ENCODE assay signal across 24 mouse cellular contexts in the genomic region with DNA sequence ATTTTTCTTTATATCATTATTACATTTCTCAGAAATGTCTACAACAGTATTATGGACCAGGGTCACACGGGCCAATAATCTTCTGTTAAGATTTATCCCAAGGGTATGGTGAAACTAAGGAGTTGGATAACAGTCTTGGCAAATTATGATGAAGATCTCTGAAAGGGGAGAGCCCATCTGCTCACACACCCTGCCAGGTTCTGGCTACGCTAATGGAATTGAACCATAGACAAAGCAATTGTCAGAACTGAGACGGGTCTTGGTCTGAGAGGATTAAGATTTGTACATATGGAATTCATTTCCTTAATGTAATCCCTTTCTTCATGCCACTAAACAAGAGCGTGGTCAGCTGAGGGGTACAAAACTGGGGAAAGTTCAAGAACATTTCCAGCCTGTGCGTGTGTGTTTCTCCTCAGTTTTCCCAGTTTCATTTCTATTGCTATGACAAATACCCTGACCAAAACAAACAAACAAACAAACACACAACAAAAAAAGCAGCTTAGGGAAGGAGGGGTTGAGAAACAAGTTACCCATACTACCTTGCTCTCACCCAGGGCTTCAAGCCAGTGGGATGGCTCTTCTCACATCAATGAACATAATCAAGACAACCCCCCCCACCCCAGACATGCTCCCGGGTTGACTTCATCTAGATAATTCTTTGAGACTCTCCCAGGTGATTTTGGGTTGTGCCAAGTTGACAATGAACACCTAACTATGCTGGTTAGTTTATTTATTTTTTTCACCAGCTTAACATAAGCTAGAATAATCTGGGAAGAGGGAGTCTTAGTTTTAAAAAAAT.
DNase-seq lines count a peak whose midpoint lies in the region; ATAC-seq lines count a peak whose summit lies in the region.
"Had no signal": no experiment of that assay in that cellular context is flagged by ENCODE, and none has a peak within 500 bp of the region (broad histone marks: within the 10 kb centered on the region; RNA-seq: fewer than 3 reads in every experiment).

No protein-coding gene starts in this region.

- peak; percentile 78 to 85 for DNase-seq in cerebellum, postnatal 10 days
- DNase-seq in cerebellum, postnatal 4 days (ENCODE audit: low spot score in 2 of 2): no peak
- peak; percentile 50 for DNase-seq in left cerebral cortex, postnatal 4 days
- no peak for DNase-seq in left cerebral cortex, adult 9 months (ENCODE audit: low spot score in 2 of 2)
- DNase-seq in 3T3-L1 (ENCODE audit: low read depth, low spot score): peak; percentile 20
- peak; percentile 76 for DNase-seq in embryonic facial prominence, embryonic 14.5 days (ENCODE audit: low spot score)
- no peak for DNase-seq in right cerebral cortex, postnatal 14 days
- DNase-seq: adrenal gland, adult 2 months; adrenal gland, postnatal 25 days; cerebellum, adult 11 months; cerebellum, adult 8-10 months; cerebellum, postnatal 36 days; forebrain, postnatal 0 days; gastrocnemius, postnatal 14 days; heart, adult 2 months; heart, postnatal 14 days had no signal

- H3K4me3 ChIP-seq in embryonic facial prominence, embryonic 14.5 days (ENCODE audit: low read depth, low read length): no peak overlapping the region
- H3K4me3 ChIP-seq: embryonic facial prominence, embryonic 12.5 days; forebrain, embryonic 12.5 days; heart, adult 2 months; heart, embryonic 15.5 days had no signal

- H3K9ac ChIP-seq in embryonic facial prominence, embryonic 14.5 days (ENCODE audit: low read depth, low read length): no peak overlapping the region
- H3K9ac ChIP-seq: embryonic facial prominence, embryonic 12.5 days; forebrain, embryonic 12.5 days; forebrain, postnatal 0 days; heart, embryonic 15.5 days; hindbrain, embryonic 14.5 days had no signal

- H3K9me3 ChIP-seq in embryonic facial prominence, embryonic 14.5 days (ENCODE audit: control insufficient read depth, low read length): peaks cover 11% of the 10 kb centered on the region
- H3K9me3 ChIP-seq: embryonic facial prominence, embryonic 12.5 days; forebrain, embryonic 12.5 days; heart, embryonic 15.5 days had no signal

- no peaks in the 10 kb centered on the region for H3K36me3 ChIP-seq in embryonic facial prominence, embryonic 14.5 days (ENCODE audit: control insufficient read depth, insufficient read depth, low read length)
- H3K36me3 ChIP-seq: embryonic facial prominence, embryonic 12.5 days; forebrain, embryonic 12.5 days; heart, embryonic 15.5 days had no signal

- H3K4me1 ChIP-seq in embryonic facial prominence, embryonic 14.5 days (ENCODE audit: control insufficient read depth, insufficient read depth, low read length): no peaks in the 10 kb centered on the region
- H3K4me1 ChIP-seq: embryonic facial prominence, embryonic 12.5 days had no signal

- no peak overlapping the region for H3K4me2 ChIP-seq in embryonic facial prominence, embryonic 14.5 days (ENCODE audit: low read depth, low read length)
- H3K4me2 ChIP-seq: embryonic facial prominence, embryonic 12.5 days; forebrain, embryonic 12.5 days; heart, embryonic 11.5 days; heart, embryonic 15.5 days; hindbrain, embryonic 14.5 days had no signal

- peak; percentile 35; the same call in 1 of the 2 replicates for ATAC-seq in embryonic facial prominence, embryonic 14.5 days (ENCODE audit: low read depth)
- ATAC-seq: activated CD4-positive, CD25-positive, alpha-beta regulatory T cell, adult 4 months; forebrain, postnatal 0 days; intestine, embryonic 16.5 days; Patski had no signal

- intact Hi-C loops in left cerebral cortex, postnatal 4 days (cut with DNase I): no loop called here

- peaks cover 4% of the 10 kb centered on the region; the same call in 1 of the 2 replicates for H3K27me3 ChIP-seq in embryonic facial prominence, embryonic 14.5 days (replicated peaks; ENCODE audit: control insufficient read depth, insufficient read depth, low read length)
- H3K27me3 ChIP-seq: embryonic facial prominence, embryonic 12.5 days; forebrain, embryonic 12.5 days; heart, embryonic 15.5 days; Patski had no signal

- 35% methylated on average over 6 of the region's 6 CpGs for WGBS in embryonic facial prominence, embryonic 14.5 days

- H3K27ac ChIP-seq in embryonic facial prominence, embryonic 14.5 days (replicated peaks; ENCODE audit: low read depth, low read length): no peak overlapping the region
- H3K27ac ChIP-seq: embryonic facial prominence, embryonic 12.5 days; forebrain, embryonic 12.5 days; heart, adult 2 months; heart, embryonic 15.5 days; hindbrain, embryonic 14.5 days had no signal

Comparison
In these comparisons a context has a peak if more than half of its experiments do, and no peak if none do; other contexts are left out.
1. DNase-seq: peak in cerebellum, postnatal 10 days (2 of 2), left cerebral cortex, postnatal 4 days (single experiment), 3T3-L1 (single experiment) and embryonic facial prominence, embryonic 14.5 days (single experiment); none in cerebellum, postnatal 4 days (0 of 2), left cerebral cortex, adult 9 months (0 of 2) and right cerebral cortex, postnatal 14 days (single experiment).